Mouse (Mus musculus) kidney, adult 10 weeks (tissue): ENCODE data around the gene Nomo1. TPM values are rescaled to one million over a fixed set of nuclear protein-coding genes. Genes with fewer than 3 reads are reported as not detected.

Experiments used
- polyA plus RNA-seq: library from polyadenylated mRNA; stranded (reverse); fragments of 350-450 nt; fragmentation: Illumina TruSeq; extraction: RNeasy Lipid Tissue Mini Kit (QIAGEN cat#74804); gene quantifications from one replicate; pipeline ENCODE4 v1.2.3, GENCODE M21; 2014; ENCODE audit warnings: low read depth, low replicate concordance

The Nomo1 gene
- 3.2 TPM for polyA plus RNA-seq

GRCm38 (mm10) chr7:46033109-46033869 lies at the start of gene Nomo1:
Gene Nomo1, plus strand, starts transcription at chr7:46033698.

GRCm38 (mm10) chr7:46030145-46030488 lies 3.4 kb upstream of the Nomo1 start, which contains the start of gene Abcc6:
Gene Abcc6, minus strand, starts transcription at chr7:46030302.

GRCm38 (mm10) chr7:46100563-46100962 lies 67.1 kb downstream of the Nomo1 start, which contains the start of gene Kcnj11:
Gene Kcnj11, minus strand, starts transcription at chr7:46100764.

Other genes with a start within 250 kb of the Nomo1 start
- not detected for gene Lmtk3, start 250.0 kb upstream of the Nomo1 start, polyA plus RNA-seq
- not detected for gene Sult2b1, start 249.0 kb upstream of the Nomo1 start, polyA plus RNA-seq
- gene Cyth2, start 219.1 kb upstream of the Nomo1 start, polyA plus RNA-seq: 10.8 TPM
- not detected for gene Kcnj14, start 208.9 kb upstream of the Nomo1 start, polyA plus RNA-seq
- 1.0 TPM for gene Grwd1, start 202.8 kb upstream of the Nomo1 start, polyA plus RNA-seq
- 78.5 TPM for gene Kdelr1, start 160.9 kb upstream of the Nomo1 start, polyA plus RNA-seq
- not detected for gene Grin2d, start 155.3 kb upstream of the Nomo1 start, polyA plus RNA-seq
- not detected for gene Syngr4, start 137.0 kb upstream of the Nomo1 start, polyA plus RNA-seq
- 1.9 TPM for gene Tmem143, start 136.8 kb upstream of the Nomo1 start, polyA plus RNA-seq
- gene Emp3, start 112.3 kb upstream of the Nomo1 start, polyA plus RNA-seq: 0.73 TPM
- 0.40 TPM for gene Ccdc114, start 109.6 kb upstream of the Nomo1 start, polyA plus RNA-seq
- gene Abcc6, start 3.4 kb upstream of the Nomo1 start, polyA plus RNA-seq: not detected
- not detected for gene Kcnj11, start 67.1 kb downstream of the Nomo1 start, polyA plus RNA-seq
- not detected for gene Abcc8, start 146.3 kb downstream of the Nomo1 start, polyA plus RNA-seq
- gene Ush1c, start 204.8 kb downstream of the Nomo1 start, polyA plus RNA-seq: 2.9 TPM
- not detected for gene Otog, start 207.3 kb downstream of the Nomo1 start, polyA plus RNA-seq